13 mouse cellular contexts compared by ENCODE assay signal in the genomic region with DNA sequence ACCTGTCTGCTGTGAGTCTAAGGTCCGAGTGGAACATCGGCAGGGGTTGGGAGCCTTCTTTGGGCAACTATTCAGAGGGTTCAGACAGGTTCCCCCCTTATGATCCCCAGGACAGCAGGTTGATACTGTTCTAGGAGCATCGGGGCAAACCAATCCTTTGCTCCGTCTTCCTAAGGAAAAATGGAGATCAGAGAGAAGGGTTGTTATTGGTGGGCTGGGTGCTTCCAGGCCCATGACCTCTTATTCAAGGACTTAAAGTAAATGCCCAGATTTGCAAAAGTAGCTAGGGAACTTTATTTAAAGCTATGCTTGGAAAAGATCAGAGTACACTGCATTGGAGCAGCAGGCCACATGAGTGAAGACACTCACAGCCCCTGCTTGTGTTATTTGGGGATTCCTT.
DNase-seq lines count a peak whose midpoint lies in the region; ATAC-seq and TF ChIP-seq lines count a peak whose summit lies in the region.
"Had no signal": no experiment of that assay in that cellular context is flagged by ENCODE, and none has a peak within 500 bp of the region (broad histone marks: within the 10 kb centered on the region; RNA-seq: fewer than 3 reads in every experiment).

No protein-coding gene starts in this region.

- no peaks in the 10 kb centered on the region for H3K9me3 ChIP-seq in hindbrain, embryonic 13.5 days
- no peaks in the 10 kb centered on the region for H3K9me3 ChIP-seq in hindbrain, embryonic 14.5 days (ENCODE audit: control insufficient read depth, low read length)
- no peaks in the 10 kb centered on the region for H3K9me3 ChIP-seq in forebrain, embryonic 14.5 days (replicated peaks; ENCODE audit: control insufficient read depth, low read length)
- no peaks in the 10 kb centered on the region for H3K9me3 ChIP-seq in liver, embryonic 11.5 days (ENCODE audit: control insufficient read depth, low read length)
- H3K9me3 ChIP-seq: embryonic facial prominence, embryonic 15.5 days; limb, embryonic 13.5 days; midbrain, embryonic 12.5 days had no signal

- 87% methylated on average over 4 of the region's 4 CpGs for WGBS in hindbrain, embryonic 13.5 days
- WGBS in hindbrain, embryonic 14.5 days, result 87% methylated on average over 4 of the region's 4 CpGs
- 85% methylated on average over 4 of the region's 4 CpGs for WGBS in forebrain, embryonic 14.5 days
- 80% methylated on average over 4 of the region's 4 CpGs for WGBS in liver, embryonic 11.5 days

- no peak overlapping the region for H3K9ac ChIP-seq in hindbrain, embryonic 13.5 days
- H3K9ac ChIP-seq in hindbrain, embryonic 14.5 days, result no peak overlapping the region
- H3K9ac ChIP-seq in forebrain, embryonic 14.5 days (ENCODE audit: low read length), result no peak overlapping the region
- no peak overlapping the region for H3K9ac ChIP-seq in liver, embryonic 11.5 days (ENCODE audit: low read depth, low read length)
- H3K9ac ChIP-seq: embryonic facial prominence, embryonic 15.5 days; limb, embryonic 13.5 days; midbrain, embryonic 12.5 days had no signal

- H3K36me3 ChIP-seq in hindbrain, embryonic 13.5 days, result no peaks in the 10 kb centered on the region
- no peaks in the 10 kb centered on the region for H3K36me3 ChIP-seq in hindbrain, embryonic 14.5 days (replicated peaks; ENCODE audit: control insufficient read depth, insufficient read depth)
- no peaks in the 10 kb centered on the region for H3K36me3 ChIP-seq in forebrain, embryonic 14.5 days (ENCODE audit: control insufficient read depth, insufficient read depth, low read length)
- H3K36me3 ChIP-seq in liver, embryonic 11.5 days (ENCODE audit: control insufficient read depth, insufficient read depth, low read length), result no peaks in the 10 kb centered on the region
- H3K36me3 ChIP-seq: embryonic facial prominence, embryonic 15.5 days; limb, embryonic 13.5 days; midbrain, embryonic 12.5 days had no signal

- no peak overlapping the region for H3K4me3 ChIP-seq in gastrocnemius, adult 2 months
- no peak overlapping the region for H3K4me3 ChIP-seq in hindbrain, embryonic 13.5 days
- no peak overlapping the region for H3K4me3 ChIP-seq in hindbrain, embryonic 14.5 days (replicated peaks; ENCODE audit: low read length)
- H3K4me3 ChIP-seq in forebrain, embryonic 14.5 days (ENCODE audit: low read depth, low read length), result no peak overlapping the region
- H3K4me3 ChIP-seq in liver, embryonic 11.5 days (ENCODE audit: low read depth, low read length), result no peak overlapping the region
- H3K4me3 ChIP-seq: embryonic facial prominence, embryonic 15.5 days; limb, embryonic 13.5 days; midbrain, embryonic 12.5 days had no signal

- no peak for ATAC-seq in hindbrain, embryonic 13.5 days (ENCODE audit: low FRiP score)
- no peak for ATAC-seq in hindbrain, embryonic 14.5 days (ENCODE audit: low FRiP score)
- ATAC-seq in forebrain, embryonic 14.5 days, result no peak
- ATAC-seq in megakaryocyte-erythroid progenitor cell, adult 5-6 weeks (replicated peaks; ENCODE audit: low FRiP score, low TSS enrichment, poor library complexity, severe bottlenecking), result 0 out of 2 replicates have a peak, but pooled peaks have one; percentile 24
- no peak for ATAC-seq in liver, embryonic 11.5 days (replicated peaks; ENCODE audit: low FRiP score)

- no peak for TF ChIP-seq CTCF in gastrocnemius, adult 2 months (IDR thresholded peaks at IDR 0.05)

- no peak for DNase-seq in gastrocnemius, adult 2 months
- no peak for DNase-seq in gastrocnemius, postnatal 14 days
- no peak for DNase-seq in hindbrain, embryonic 14.5 days (ENCODE audit: low spot score)
- DNase-seq in forebrain, embryonic 14.5 days (ENCODE audit: low spot score), result no peak
- no peak for DNase-seq in liver, embryonic 11.5 days (ENCODE audit: low spot score)
- no peak for DNase-seq in c-Kit-positive CD71-positive TER-119-positive erythroid progenitor cells, embryonic 14.5 days (ENCODE audit: low spot score)
- DNase-seq: B cell, adult 2 months; gastrocnemius, postnatal 36 days had no signal

- H3K27me3 ChIP-seq in hindbrain, embryonic 13.5 days, result no peaks in the 10 kb centered on the region
- no peaks in the 10 kb centered on the region for H3K27me3 ChIP-seq in hindbrain, embryonic 14.5 days (ENCODE audit: control insufficient read depth, insufficient read depth, low read length)
- H3K27me3 ChIP-seq in forebrain, embryonic 14.5 days (replicated peaks; ENCODE audit: control insufficient read depth, insufficient read depth, low read length), result no peaks in the 10 kb centered on the region
- H3K27me3 ChIP-seq in liver, embryonic 11.5 days (replicated peaks; ENCODE audit: control insufficient read depth, insufficient read depth, low read length), result no peaks in the 10 kb centered on the region
- H3K27me3 ChIP-seq: embryonic facial prominence, embryonic 15.5 days; limb, embryonic 13.5 days had no signal

- no peak overlapping the region for H3K4me2 ChIP-seq in hindbrain, embryonic 13.5 days
- H3K4me2 ChIP-seq in hindbrain, embryonic 14.5 days (replicated peaks), result no peak overlapping the region
- 0 out of 2 replicates have a peak overlapping the region, but pooled peaks have one; percentile 5 for H3K4me2 ChIP-seq in forebrain, embryonic 14.5 days (ENCODE audit: low read length)
- no peak overlapping the region for H3K4me2 ChIP-seq in liver, embryonic 11.5 days
- H3K4me2 ChIP-seq: embryonic facial prominence, embryonic 15.5 days; limb, embryonic 13.5 days; midbrain, embryonic 12.5 days had no signal

- H3K4me1 ChIP-seq in hindbrain, embryonic 13.5 days (replicated peaks), result peaks cover 16% of the 10 kb centered on the region
- peaks cover 14% of the 10 kb centered on the region for H3K4me1 ChIP-seq in hindbrain, embryonic 14.5 days (replicated peaks; ENCODE audit: control insufficient read depth, insufficient read depth, low read length)
- peaks cover 8% of the 10 kb centered on the region for H3K4me1 ChIP-seq in forebrain, embryonic 14.5 days (ENCODE audit: control insufficient read depth, insufficient read depth, low read length)
- no peaks in the 10 kb centered on the region for H3K4me1 ChIP-seq in liver, embryonic 11.5 days (replicated peaks; ENCODE audit: control insufficient read depth, insufficient read depth, low read length)
- H3K4me1 ChIP-seq: embryonic facial prominence, embryonic 15.5 days; limb, embryonic 13.5 days had no signal

- intact Hi-C loops in gastrocnemius, adult 2 months (cut with DNase I), result no loop called here
- intact Hi-C loops in gastrocnemius, postnatal 14 days (cut with DNase I; ENCODE audit: low total_unique reads), result no loop called here

- H3K27ac ChIP-seq in gastrocnemius, adult 2 months, result peak overlapping the region; percentile 67; the same call in 1 of the 2 replicates
- H3K27ac ChIP-seq in hindbrain, embryonic 13.5 days, result peak overlapping the region; percentile 44
- H3K27ac ChIP-seq in hindbrain, embryonic 14.5 days, result no peak overlapping the region
- no peak overlapping the region for H3K27ac ChIP-seq in forebrain, embryonic 14.5 days (ENCODE audit: low read depth, low read length)
- H3K27ac ChIP-seq in liver, embryonic 11.5 days (ENCODE audit: low read depth, low read length), result no peak overlapping the region
- H3K27ac ChIP-seq: embryonic facial prominence, embryonic 15.5 days; limb, embryonic 13.5 days; midbrain, embryonic 12.5 days had no signal

Comparison
In these comparisons a context has a peak if more than half of its experiments do, and no peak if none do; other contexts are left out.
1. H3K27ac ChIP-seq: peak in gastrocnemius, adult 2 months (single experiment) and hindbrain, embryonic 13.5 days (single experiment); none in hindbrain, embryonic 14.5 days (single experiment), forebrain, embryonic 14.5 days (single experiment) and liver, embryonic 11.5 days (single experiment).